In genomic region chrX:153723110-153723916, GRCm38 (mm10) we compare ENCODE assay signal across 8 mouse cellular contexts. TPM values are rescaled to one million over a fixed set of nuclear protein-coding genes. Genes with fewer than 3 reads are reported as not detected.
DNase-seq lines count a peak whose midpoint lies in the region; ATAC-seq and TF ChIP-seq lines count a peak whose summit lies in the region.

Nbdy (plus strand) TSS chrX:153723590.

- peak within 1 kb of the TSS; percentile 49 for H3K4me2 ChIP-seq in embryonic facial prominence, embryonic 15.5 days (replicated peaks)
- H3K4me2 ChIP-seq in limb, embryonic 11.5 days (ENCODE audit: low read depth, severe bottlenecking): peak within 1 kb of the TSS; percentile 44
- H3K4me2 ChIP-seq in midbrain, embryonic 12.5 days (replicated peaks): peak within 1 kb of the TSS; percentile 49

- no peaks in the 10 kb centered on the region for H3K9me3 ChIP-seq in embryonic facial prominence, embryonic 15.5 days (replicated peaks)
- H3K9me3 ChIP-seq in limb, embryonic 11.5 days (ENCODE audit: control insufficient read depth, low read length): no peaks in the 10 kb centered on the region
- H3K9me3 ChIP-seq in midbrain, embryonic 12.5 days: no peaks in the 10 kb centered on the region

- 8% methylated on average over 32 of the region's 32 CpGs for WGBS in bone marrow, adult 2 months
- WGBS in embryonic facial prominence, embryonic 15.5 days: 20% methylated on average over 32 of the region's 32 CpGs
- WGBS in limb, embryonic 11.5 days: 16% methylated on average over 32 of the region's 32 CpGs
- WGBS in midbrain, embryonic 12.5 days: 16% methylated on average over 32 of the region's 32 CpGs

- no peaks in the 10 kb centered on the region for H3K27me3 ChIP-seq in embryonic facial prominence, embryonic 15.5 days
- no peaks in the 10 kb centered on the region for H3K27me3 ChIP-seq in limb, embryonic 11.5 days (ENCODE audit: control insufficient read depth, insufficient read depth, low read length)
- H3K27me3 ChIP-seq in midbrain, embryonic 12.5 days: no peaks in the 10 kb centered on the region

- H3K4me3 ChIP-seq in bone marrow, adult 2 months (replicated peaks; ENCODE audit: control insufficient read depth, low read depth, low read length): peak within 1 kb of the TSS; percentile 74
- H3K4me3 ChIP-seq in embryonic facial prominence, embryonic 15.5 days (replicated peaks): peak within 1 kb of the TSS; percentile 53
- H3K4me3 ChIP-seq in limb, embryonic 11.5 days (ENCODE audit: low read depth, low read length): peak within 1 kb of the TSS; percentile 33
- H3K4me3 ChIP-seq in midbrain, embryonic 12.5 days: peak within 1 kb of the TSS; percentile 55

- H3K4me1 ChIP-seq in bone marrow, adult 2 months (ENCODE audit: control insufficient read depth, insufficient read depth, low read length): no peaks in the 10 kb centered on the region; the same call in 1 of the 2 replicates
- H3K4me1 ChIP-seq in embryonic facial prominence, embryonic 15.5 days: 0 out of 2 replicates have a peak, but pooled peaks cover 3% of the 10 kb centered on the region
- H3K4me1 ChIP-seq in limb, embryonic 11.5 days (ENCODE audit: control insufficient read depth, insufficient read depth, low read length): no peaks in the 10 kb centered on the region
- 0 out of 2 replicates have a peak, but pooled peaks cover 5% of the 10 kb centered on the region for H3K4me1 ChIP-seq in midbrain, embryonic 12.5 days

- H3K9ac ChIP-seq in embryonic facial prominence, embryonic 15.5 days: peak within 1 kb of the TSS; percentile 42
- peak within 1 kb of the TSS; percentile 51 for H3K9ac ChIP-seq in limb, embryonic 11.5 days (ENCODE audit: low read length)
- H3K9ac ChIP-seq in midbrain, embryonic 12.5 days (replicated peaks): peak within 1 kb of the TSS; percentile 51

- peak; percentile 87 for ATAC-seq in embryonic facial prominence, embryonic 15.5 days (ENCODE audit: insufficient number of reproducible peaks, low FRiP score, low TSS enrichment, low read depth)
- ATAC-seq in limb, embryonic 11.5 days (ENCODE audit: insufficient number of reproducible peaks, low FRiP score, low TSS enrichment, low read depth): peak; percentile 87
- peak; percentile 83 for ATAC-seq in midbrain, embryonic 12.5 days (ENCODE audit: low FRiP score, low read depth)

- no peaks in the 10 kb centered on the region for H3K36me3 ChIP-seq in embryonic facial prominence, embryonic 15.5 days
- no peaks in the 10 kb centered on the region for H3K36me3 ChIP-seq in limb, embryonic 11.5 days (ENCODE audit: control insufficient read depth, insufficient read depth, low read length)
- no peaks in the 10 kb centered on the region for H3K36me3 ChIP-seq in midbrain, embryonic 12.5 days

- TF ChIP-seq POLR2A in bone marrow, adult 2 months (IDR thresholded peaks at IDR 0.05; ENCODE audit: borderline replicate concordance, control insufficient read depth, low read depth, low read length): no peak

- DNase-seq in 416B (ENCODE audit: low read depth): peak; percentile 72
- peak; percentile 53 for DNase-seq in heart, adult 8-10 months (ENCODE audit: low spot score)
- peak; percentile 33 to 51 for DNase-seq in kidney, adult 8-10 months
- DNase-seq in limb, embryonic 11.5 days (ENCODE audit: low spot score): peak; percentile 72
- peak; percentile 4 for DNase-seq in skeletal muscle tissue, adult 2 months (ENCODE audit: low read depth, low spot score)

- TF ChIP-seq CTCF in bone marrow, adult 2 months (IDR thresholded peaks at IDR 0.05; ENCODE audit: control insufficient read depth, insufficient read depth, low read length): no peak

- H3K27ac ChIP-seq in bone marrow, adult 2 months (ENCODE audit: control insufficient read depth, insufficient read depth, low read depth, low read length, poor library complexity): 0 out of 2 replicates have a peak within 1 kb of the TSS, but pooled peaks have one; percentile 4
- H3K27ac ChIP-seq in embryonic facial prominence, embryonic 15.5 days (replicated peaks): peak within 1 kb of the TSS; percentile 87
- no peak within 1 kb of the TSS; the same call in 1 of the 2 replicates for H3K27ac ChIP-seq in limb, embryonic 11.5 days (replicated peaks; ENCODE audit: low read depth, low read length)
- peak within 1 kb of the TSS; percentile 78 for H3K27ac ChIP-seq in midbrain, embryonic 12.5 days (replicated peaks)

RNA-seq across cellular contexts. Expression of gene Nbdy, which starts in this region (rescaled TPM):
- polyA plus RNA-seq in bone marrow, adult 2 months (2011; ENCODE audit: insufficient read depth, insufficient read length, low replicate concordance, missing spikeins): 6.3 and 18.9 TPM in 2 replicates
- polyA plus RNA-seq in embryonic facial prominence, embryonic 15.5 days (2015; fragmentation: Nextera tagmentation; extraction: Ambion mirVana): 125 and 132 TPM in 2 replicates
- total RNA-seq in heart, adult 8-10 months (2022): 10 to 100 TPM; 18.4 to 33.8 (median 24.7) TPM
- 74.9 and 77.5 TPM in 2 replicates for polyA plus RNA-seq in limb, embryonic 11.5 days (2014; fragmentation: Nextera tagmentation; extraction: Ambion mirVana)
- polyA plus RNA-seq in midbrain, embryonic 12.5 days (2016; fragmentation: Nextera tagmentation; extraction: Ambion mirVana): 78.5 and 81.0 TPM in 2 replicates

Comparison
In these comparisons a context has a peak if more than half of its experiments do, and no peak if none do; other contexts are left out.
1. DNase-seq: peak in every context shown above with its lines; median percentile 72 in 416B; 72 in limb, embryonic 11.5 days; 53 in heart, adult 8-10 months; 42 in kidney, adult 8-10 months; 4 in skeletal muscle tissue, adult 2 months.